Mouse (Mus musculus) limb, embryonic 14.5 days (tissue): Measurements from ENCODE around the gene Ambra1. TPM values are rescaled to one million over a fixed set of nuclear protein-coding genes. Genes with fewer than 3 reads are reported as not detected.
A peak's percentile ranks its signal among the peaks of the same experiment; 100 is the strongest.

Experiments
- ATAC-seq: fragments of 200-750 bp; cut with Nextera tagmentation; 2 replicates; pipeline ENCODE4 v1.8.0; 2017; ENCODE audit warnings: low read depth, moderate number of reproducible peaks, moderate TSS enrichment; ENCODE audit not compliant: low FRiP score
- DNase-seq: peaks from one replicate; pipeline ENCODE4 v3.0.0-alpha.2; 2015; ENCODE audit warnings: low spot score
- H3K27ac ChIP-seq: fragments of 300-500 bp; sonication (generic); replicated peaks from 2 replicates; pipeline ENCODE4 v1.5.1; 2014; ENCODE audit warnings: low read depth, mild to moderate bottlenecking, low read length, moderate library complexity, mixed read lengths
- H3K27me3 ChIP-seq: fragments of 300-500 bp; sonication (generic); 2 replicates; pipeline ENCODE4 v1.6.1; 2014; ENCODE audit warnings: low read length, mixed read lengths; ENCODE audit not compliant: control insufficient read depth, insufficient read depth
- H3K36me3 ChIP-seq: fragments of 300-500 bp; sonication (generic); 2 replicates; pipeline ENCODE4 v1.6.1; 2014; ENCODE audit warnings: mild to moderate bottlenecking, low read length, moderate library complexity, mixed read lengths; ENCODE audit not compliant: control insufficient read depth, insufficient read depth
- H3K4me1 ChIP-seq: fragments of 300-500 bp; sonication (generic); 2 replicates; pipeline ENCODE4 v1.6.1; 2014; ENCODE audit warnings: antibody characterized with exemption, low read length, mixed read lengths; ENCODE audit not compliant: control insufficient read depth, insufficient read depth
- H3K4me2 ChIP-seq: fragments of 300-500 bp; sonication (generic); replicated peaks from 2 replicates; pipeline ENCODE4 v1.6.1; 2014; ENCODE audit warnings: low read depth, mild to moderate bottlenecking, low read length, moderate library complexity; ENCODE audit not compliant: severe bottlenecking
- H3K4me3 ChIP-seq: fragments of 300-500 bp; sonication (generic); replicated peaks from 2 replicates; pipeline ENCODE4 v1.5.1; 2014; ENCODE audit warnings: low read length
- H3K9ac ChIP-seq: fragments of 300-500 bp; sonication (generic); 2 replicates; pipeline ENCODE4 v1.6.1; 2014; ENCODE audit warnings: mild to moderate bottlenecking, low read depth, low read length, moderate library complexity; ENCODE audit not compliant: severe bottlenecking
- H3K9me3 ChIP-seq: fragments of 300-500 bp; sonication (generic); 2 replicates; pipeline ENCODE4 v1.6.1; 2016; ENCODE audit warnings: low read length; ENCODE audit not compliant: control insufficient read depth
- POLR2A ChIP-seq: fragments of 200-500 bp; IDR thresholded peaks from 2 replicates; pipeline ENCODE4 v1.8.0; 2012; ENCODE audit warnings: inconsistent platforms, mild to moderate bottlenecking, moderate library complexity, borderline replicate concordance; ENCODE audit not compliant: insufficient read depth, insufficient read length; ENCODE audit errors: extremely low read depth
- WGBS: fragments of 180-500 bp; shearing (Covaris S2); extraction: QIAGEN DNeasy Blood & Tissue Kit; methylation state at CpG from one replicate; pipeline ENCODE4 v1.1.7; 2014; 5-methylcytosine and 5-hydroxymethylcytosine counted together
- polyA plus RNA-seq, 2 experiments: library from polyadenylated mRNA; depleted of rRNA in 1 of 2; stranded (reverse) in 1 of 2; unstranded in 1 of 2; fragments of >200 nt; fragmentation: Nextera tagmentation in 1 of 2; extraction: Ambion mirVana in 1 of 2; gene quantifications; 2 replicates each; pipeline versions ENCODE4 v1.2.1 to v1.2.3; 2012 to 2014

Gene Ambra1
- polyA plus RNA-seq, 2 experiments: 16.4 to 23.4 TPM

- peak; percentile 39 for DNase-seq
- no peak overlapping the region for H3K9ac ChIP-seq
- H3K9me3 ChIP-seq: no peaks in the 10 kb centered on the region
- H3K4me3 ChIP-seq: no peak overlapping the region
- H3K4me1 ChIP-seq: peaks cover 25% of the 10 kb centered on the region
- no peaks in the 10 kb centered on the region; the same call in 1 of the 2 replicates for H3K36me3 ChIP-seq
- ATAC-seq: peak; percentile 60
- H3K27me3 ChIP-seq: no peaks in the 10 kb centered on the region
- no peak overlapping the region for H3K4me2 ChIP-seq
- H3K27ac ChIP-seq: no peak overlapping the region
- no peak for TF ChIP-seq POLR2A
- WGBS: 56% methylated on average over 11 of the region's 11 CpGs
Observed at GRCm38 (mm10) chr2:91947397-91948150, 217.6 kb downstream of the Ambra1 start.

DNA sequence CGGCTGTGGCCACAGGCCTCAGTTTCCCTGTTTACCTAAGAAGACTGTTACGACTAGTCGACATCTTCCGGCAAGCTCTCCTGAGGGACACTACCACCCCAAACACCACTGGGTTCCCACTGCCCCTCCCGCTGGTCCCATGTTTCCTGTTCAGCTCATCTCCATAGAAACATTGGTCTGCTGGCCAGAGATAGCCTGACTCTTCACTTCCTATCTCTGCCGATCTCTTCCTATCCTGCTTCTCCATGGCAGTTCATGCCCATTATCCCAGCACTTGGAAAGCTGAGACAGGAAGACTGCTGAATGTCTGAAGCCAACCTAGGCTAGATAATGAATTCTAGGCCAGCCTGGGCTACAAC is 218.2 kb downstream of the Ambra1 start:
- Histone ChIP-seq H3K4me1 (peaks cover 25% of the 10 kb centered on the region), H3K27me3 (no peaks in the 10 kb centered on the region), H3K36me3 (no peaks in the 10 kb centered on the region; the same call in 1 of the 2 replicates), H3K27ac (no peak overlapping the region), H3K4me3 (no peak overlapping the region), H3K4me2 (no peak overlapping the region), H3K9me3 (no peaks in the 10 kb centered on the region), H3K9ac (no peak overlapping the region)
- 73% methylated on average over 6 of the region's 6 CpGs for WGBS
- DNase-seq: no peak
- ATAC-seq: no peak
- TF ChIP-seq POLR2A: no peak

- H3K9ac ChIP-seq: peak overlapping the region; percentile 8; the same call in 1 of the 2 replicates
- no peak for TF ChIP-seq POLR2A
- H3K9me3 ChIP-seq: no peaks in the 10 kb centered on the region
- DNase-seq: peak; percentile 25
- no peak overlapping the region for H3K4me2 ChIP-seq
- no peak overlapping the region for H3K27ac ChIP-seq
- peaks cover 25% of the 10 kb centered on the region for H3K4me1 ChIP-seq
- 69% methylated on average over 3 of the region's 3 CpGs for WGBS
- H3K4me3 ChIP-seq: no peak overlapping the region
- no peak for ATAC-seq
- H3K27me3 ChIP-seq: no peaks in the 10 kb centered on the region
- H3K36me3 ChIP-seq: no peaks in the 10 kb centered on the region
Observed at GRCm38 (mm10) chr2:91948792-91949241, 218.9 kb downstream of the Ambra1 start.

- H3K9me3 ChIP-seq: no peaks in the 10 kb centered on the region
- DNase-seq (no peak), ATAC-seq (0 out of 2 replicates have a peak, but pooled peaks have one; percentile 12)
- H3K4me3 ChIP-seq: no peak overlapping the region; the same call in 1 of the 2 replicates
- H3K4me2 ChIP-seq: peak overlapping the region; percentile 35
- H3K27ac ChIP-seq: peak overlapping the region; percentile 55; the same call in 1 of the 2 replicates
- H3K27me3 ChIP-seq: no peaks in the 10 kb centered on the region
- no peaks in the 10 kb centered on the region for H3K36me3 ChIP-seq
- H3K9ac ChIP-seq: peak overlapping the region; percentile 25
- H3K4me1 ChIP-seq: peaks cover 22% of the 10 kb centered on the region
- WGBS: 58% methylated on average over 17 of the region's 17 CpGs
- no peak for TF ChIP-seq POLR2A
Observed at GRCm38 (mm10) chr2:91949411-91950274, 219.7 kb downstream of the Ambra1 start.

DNA sequence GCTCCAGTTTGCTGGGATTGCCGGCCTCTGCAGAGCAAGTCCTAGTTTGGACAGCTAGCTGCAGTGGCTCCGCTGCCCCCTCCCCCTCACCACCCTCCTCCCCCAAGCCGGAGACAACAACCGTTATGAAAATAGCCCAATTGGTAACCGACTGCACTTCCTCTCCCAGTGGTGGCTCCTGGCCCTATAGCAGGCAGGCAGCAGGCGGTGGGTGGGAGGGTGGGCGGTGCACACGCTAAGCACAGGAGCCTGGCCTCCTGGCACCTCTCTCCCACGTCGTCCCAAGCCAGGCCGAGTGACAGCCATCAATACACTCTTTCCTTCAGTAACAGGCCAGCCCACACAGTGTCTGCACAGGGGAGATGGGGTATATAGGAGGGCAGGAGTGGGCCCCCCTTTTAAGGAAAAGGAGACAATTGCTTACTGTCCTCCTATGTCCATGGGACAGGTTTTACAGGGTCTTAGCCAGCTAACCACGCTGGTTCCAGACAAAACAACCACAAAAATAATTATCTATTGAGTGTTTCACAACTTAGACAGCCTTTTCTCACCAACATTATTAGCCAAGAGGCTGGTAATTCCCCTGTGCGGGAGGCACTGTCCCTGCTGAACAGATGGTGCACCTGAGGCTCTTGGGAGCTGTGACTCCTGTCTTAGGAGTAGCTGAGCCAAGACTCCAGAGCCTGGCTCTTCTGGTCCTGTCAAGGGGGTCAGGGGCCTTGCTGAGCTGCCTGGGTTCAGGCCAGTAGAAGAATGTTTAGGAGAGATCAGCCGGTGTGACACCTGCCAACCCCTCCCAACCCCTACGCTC is 220.5 kb downstream of the Ambra1 start:
- H3K9me3 ChIP-seq: no peaks in the 10 kb centered on the region
- TF ChIP-seq POLR2A: no peak
- H3K4me3 ChIP-seq: no peak overlapping the region; the same call in 1 of the 2 replicates
- H3K4me1 ChIP-seq: peaks cover 22% of the 10 kb centered on the region
- H3K36me3 ChIP-seq: no peaks in the 10 kb centered on the region
- peak overlapping the region; percentile 55; the same call in 1 of the 2 replicates for H3K27ac ChIP-seq
- H3K4me2 ChIP-seq: peak overlapping the region; percentile 35
- ATAC-seq (peak; percentile 44), DNase-seq (peak; percentile 26)
- no peaks in the 10 kb centered on the region for H3K27me3 ChIP-seq
- 13% methylated on average over 15 of the region's 15 CpGs for WGBS
- peak overlapping the region; percentile 25 for H3K9ac ChIP-seq
